Mouse (Mus musculus) embryonic facial prominence, embryonic 12.5 days (tissue): ENCODE measurements around the gene Kif23. TPM values are rescaled to one million over a fixed set of nuclear protein-coding genes. Genes with fewer than 3 reads are reported as not detected.

Experiments used
- ATAC-seq: fragments of 200-750 bp; cut with Nextera tagmentation; 2 replicates; pipeline ENCODE4 v1.8.0; 2017; ENCODE audit not compliant: insufficient number of reproducible peaks, insufficient read depth, low FRiP score, low TSS enrichment
- H3K27ac ChIP-seq: fragments of 300-500 bp; sonication (generic); 2 replicates; pipeline ENCODE4 v1.5.1; 2016; ENCODE audit warnings: mild to moderate bottlenecking
- H3K27me3 ChIP-seq: fragments of 300-500 bp; sonication (generic); 2 replicates; pipeline ENCODE4 v1.6.1; 2016; ENCODE audit warnings: mild to moderate bottlenecking, moderate library complexity
- H3K36me3 ChIP-seq: fragments of 300-500 bp; sonication (generic); 2 replicates; pipeline ENCODE4 v1.6.1; 2016; ENCODE audit warnings: mild to moderate bottlenecking
- H3K4me1 ChIP-seq: fragments of 300-500 bp; sonication (generic); 2 replicates; pipeline ENCODE4 v1.6.1; 2016
- H3K4me2 ChIP-seq: fragments of 300-500 bp; sonication (generic); replicated peaks from 2 replicates; pipeline ENCODE4 v1.6.1; 2016; ENCODE audit warnings: mild to moderate bottlenecking, moderate library complexity
- H3K4me3 ChIP-seq: fragments of 300-500 bp; sonication (generic); 2 replicates; pipeline ENCODE4 v1.5.1; 2016; ENCODE audit warnings: mild to moderate bottlenecking
- H3K9ac ChIP-seq: fragments of 300-500 bp; sonication (generic); 2 replicates; pipeline ENCODE4 v1.6.1; 2016; ENCODE audit warnings: mild to moderate bottlenecking, moderate library complexity
- H3K9me3 ChIP-seq: fragments of 300-500 bp; sonication (generic); 2 replicates; pipeline ENCODE4 v1.6.1; 2016; ENCODE audit warnings: mild to moderate bottlenecking, moderate library complexity
- WGBS: fragments of 180-500 bp; shearing (Covaris S2); methylation state at CpG from one replicate; pipeline ENCODE4 v1.1.7; 2016; 5-methylcytosine and 5-hydroxymethylcytosine counted together
- polyA plus RNA-seq: library from polyadenylated mRNA; unstranded; fragments of >200 nt; fragmentation: Nextera tagmentation; extraction: Ambion mirVana; gene quantifications from 2 replicates; pipeline ENCODE4 v1.2.1, GENCODE M21; 2016

The Kif23 gene
- polyA plus RNA-seq, 1 experiment from 2014 or later, result 112 TPM

- H3K4me2 ChIP-seq, result no peak overlapping the region
- no peaks in the 10 kb centered on the region for H3K27me3 ChIP-seq
- H3K4me3 ChIP-seq, result no peak overlapping the region
- no peak for ATAC-seq
- no peak overlapping the region for H3K27ac ChIP-seq
- no peaks in the 10 kb centered on the region for H3K9me3 ChIP-seq
- WGBS, result 42% methylated on average over 6 of the region's 6 CpGs
- peaks cover 19% of the 10 kb centered on the region for H3K4me1 ChIP-seq
- H3K36me3 ChIP-seq, result peaks cover 29% of the 10 kb centered on the region
- H3K9ac ChIP-seq, result no peak overlapping the region
Observed at GRCm38 (mm10) chr9:61911300-61912128, 35.1 kb downstream of the Kif23 start.

- H3K4me1 ChIP-seq, result peaks cover 19% of the 10 kb centered on the region
- no peaks in the 10 kb centered on the region for H3K27me3 ChIP-seq
- no peak overlapping the region for H3K27ac ChIP-seq
- no peaks in the 10 kb centered on the region for H3K9me3 ChIP-seq
- no peak overlapping the region for H3K4me3 ChIP-seq
- no peak overlapping the region for H3K9ac ChIP-seq
- H3K36me3 ChIP-seq, result peaks cover 27% of the 10 kb centered on the region
- whole genome bisulfite sequencing, result 42% methylated on average over 20 of the region's 20 CpGs
- H3K4me2 ChIP-seq, result no peak overlapping the region
- no peak for ATAC-seq
Observed at GRCm38 (mm10) chr9:61910526-61911256, 35.9 kb downstream of the Kif23 start.

- whole genome bisulfite sequencing, result 87% methylated on average over 1 of the region's 1 CpGs
- H3K27me3 ChIP-seq, result no peaks in the 10 kb centered on the region
- no peak for ATAC-seq
- H3K4me1 ChIP-seq, result peaks cover 17% of the 10 kb centered on the region
- no peak overlapping the region for H3K27ac ChIP-seq
- H3K36me3 ChIP-seq, result peaks cover 27% of the 10 kb centered on the region
- no peaks in the 10 kb centered on the region for H3K9me3 ChIP-seq
- H3K4me3 ChIP-seq, result no peak overlapping the region
- no peak overlapping the region for H3K9ac ChIP-seq
- H3K4me2 ChIP-seq, result no peak overlapping the region
Observed at GRCm38 (mm10) chr9:61909633-61910032, 36.9 kb downstream of the Kif23 start.

GRCm38 (mm10) chr9:61908832-61909407 lies 37.7 kb downstream of the Kif23 start:
- H3K9me3 ChIP-seq, result no peaks in the 10 kb centered on the region
- H3K27ac ChIP-seq, result no peak overlapping the region
- no peak overlapping the region for H3K9ac ChIP-seq
- peaks cover 27% of the 10 kb centered on the region for H3K36me3 ChIP-seq
- H3K4me2 ChIP-seq, result no peak overlapping the region
- no peak overlapping the region for H3K4me3 ChIP-seq
- no peak for ATAC-seq
- WGBS, result 90% methylated on average over 11 of the region's 11 CpGs
- no peaks in the 10 kb centered on the region for H3K27me3 ChIP-seq
- peaks cover 24% of the 10 kb centered on the region for H3K4me1 ChIP-seq

- H3K36me3 ChIP-seq, result peaks cover 26% of the 10 kb centered on the region
- ATAC-seq, result no peak
- no peaks in the 10 kb centered on the region for H3K27me3 ChIP-seq
- H3K9me3 ChIP-seq, result no peaks in the 10 kb centered on the region
- no peak overlapping the region for H3K9ac ChIP-seq
- no peak overlapping the region for H3K4me2 ChIP-seq
- H3K4me1 ChIP-seq, result peaks cover 22% of the 10 kb centered on the region
- WGBS, result 89% methylated on average over 3 of the region's 3 CpGs
- H3K27ac ChIP-seq, result no peak overlapping the region
- H3K4me3 ChIP-seq, result no peak overlapping the region
Observed at GRCm38 (mm10) chr9:61908341-61908740, 38.2 kb downstream of the Kif23 start.

GRCm38 (mm10) chr9:61907621-61908295 lies 38.8 kb downstream of the Kif23 start:
- H3K36me3 ChIP-seq, result peaks cover 20% of the 10 kb centered on the region
- no peak overlapping the region for H3K4me3 ChIP-seq
- no peaks in the 10 kb centered on the region for H3K9me3 ChIP-seq
- H3K4me1 ChIP-seq, result peaks cover 16% of the 10 kb centered on the region
- H3K27ac ChIP-seq, result no peak overlapping the region
- no peaks in the 10 kb centered on the region for H3K27me3 ChIP-seq
- H3K4me2 ChIP-seq, result no peak overlapping the region
- no peak for ATAC-seq
- no peak overlapping the region for H3K9ac ChIP-seq
- 83% methylated on average over 4 of the region's 4 CpGs for WGBS

GRCm38 (mm10) chr9:61906912-61907311 lies 39.7 kb downstream of the Kif23 start:
- H3K4me2 ChIP-seq, result no peak overlapping the region
- peaks cover 12% of the 10 kb centered on the region for H3K36me3 ChIP-seq
- H3K27me3 ChIP-seq, result peaks cover under 1% of the 10 kb centered on the region; the same call in 1 of the 2 replicates
- H3K27ac ChIP-seq, result no peak overlapping the region
- H3K4me1 ChIP-seq, result peaks cover 12% of the 10 kb centered on the region; the same call in 1 of the 2 replicates
- H3K9me3 ChIP-seq, result no peaks in the 10 kb centered on the region
- H3K9ac ChIP-seq, result no peak overlapping the region
- 70% methylated on average over 10 of the region's 10 CpGs for WGBS
- no peak for ATAC-seq
- H3K4me3 ChIP-seq, result no peak overlapping the region

GRCm38 (mm10) chr9:61905576-61905975 lies 41.0 kb downstream of the Kif23 start:
- H3K9me3 ChIP-seq, result no peaks in the 10 kb centered on the region
- H3K4me2 ChIP-seq, result no peak overlapping the region
- H3K4me1 ChIP-seq, result peaks cover 15% of the 10 kb centered on the region; the same call in 1 of the 2 replicates
- no peak for ATAC-seq
- H3K36me3 ChIP-seq, result 0 out of 2 replicates have a peak, but pooled peaks cover 1% of the 10 kb centered on the region
- no peak overlapping the region for H3K9ac ChIP-seq
- WGBS, result 50% methylated on average over 5 of the region's 5 CpGs
- H3K27ac ChIP-seq, result no peak overlapping the region
- peaks cover 7% of the 10 kb centered on the region; the same call in 1 of the 2 replicates for H3K27me3 ChIP-seq
- H3K4me3 ChIP-seq, result no peak overlapping the region

GRCm38 (mm10) chr9:61904201-61904600 lies 42.4 kb downstream of the Kif23 start:
- Histone ChIP-seq H3K36me3 (no peaks in the 10 kb centered on the region), H3K4me1 (peaks cover 20% of the 10 kb centered on the region; the same call in 1 of the 2 replicates), H3K9me3 (no peaks in the 10 kb centered on the region), H3K4me2 (no peak overlapping the region), H3K4me3 (no peak overlapping the region), H3K27me3 (peaks cover 7% of the 10 kb centered on the region; the same call in 1 of the 2 replicates), H3K27ac (peak overlapping the region; percentile 56), H3K9ac (no peak overlapping the region)
- WGBS, result 31% methylated on average over 7 of the region's 7 CpGs
- no peak for ATAC-seq

- Histone ChIP-seq H3K4me1 (peaks cover 20% of the 10 kb centered on the region; the same call in 1 of the 2 replicates), H3K4me2 (no peak overlapping the region), H3K9ac (no peak overlapping the region), H3K4me3 (no peak overlapping the region), H3K36me3 (no peaks in the 10 kb centered on the region), H3K9me3 (no peaks in the 10 kb centered on the region), H3K27ac (no peak overlapping the region), H3K27me3 (peaks cover 12% of the 10 kb centered on the region; the same call in 1 of the 2 replicates)
- WGBS, result 66% methylated on average over 9 of the region's 9 CpGs
- no peak for ATAC-seq
Observed at GRCm38 (mm10) chr9:61902445-61902844, 44.1 kb downstream of the Kif23 start.

- WGBS, result 71% methylated on average over 4 of the region's 4 CpGs
- peak; percentile 25; the same call in 1 of the 2 replicates for ATAC-seq
- Histone ChIP-seq H3K4me1 (peaks cover 20% of the 10 kb centered on the region; the same call in 1 of the 2 replicates), H3K4me3 (no peak overlapping the region), H3K36me3 (no peaks in the 10 kb centered on the region), H3K27ac (no peak overlapping the region), H3K27me3 (peaks cover 15% of the 10 kb centered on the region; the same call in 1 of the 2 replicates), H3K4me2 (no peak overlapping the region), H3K9me3 (no peaks in the 10 kb centered on the region), H3K9ac (no peak overlapping the region)
Observed at GRCm38 (mm10) chr9:61901574-61901973, 45.0 kb downstream of the Kif23 start.
